Mouse (Mus musculus): ENCODE results near the gene Uckl1.
A peak's percentile ranks its signal among the peaks of the same experiment; 100 is the strongest.

The Uckl1 gene

GRCm38 (mm10) chr2:181589732-181590105, 5.0 kb upstream of the Uckl1 start:
- no peak for DNase-seq (ENCODE audit: low read depth, low spot score)

- DNase-seq (ENCODE audit: low read depth, low spot score): no peak
These were observed 4.5 kb upstream of the Uckl1 start for GRCm38 (mm10) chr2:181589011-181589731.

- no peak for DNase-seq (ENCODE audit: low read depth, low spot score)
These were observed 3.6 kb upstream of the Uckl1 start for GRCm38 (mm10) chr2:181588229-181588780.

- no peak for DNase-seq (ENCODE audit: low read depth, low spot score)
These were observed 3.1 kb upstream of the Uckl1 start for GRCm38 (mm10) chr2:181587796-181588195.

DNA sequence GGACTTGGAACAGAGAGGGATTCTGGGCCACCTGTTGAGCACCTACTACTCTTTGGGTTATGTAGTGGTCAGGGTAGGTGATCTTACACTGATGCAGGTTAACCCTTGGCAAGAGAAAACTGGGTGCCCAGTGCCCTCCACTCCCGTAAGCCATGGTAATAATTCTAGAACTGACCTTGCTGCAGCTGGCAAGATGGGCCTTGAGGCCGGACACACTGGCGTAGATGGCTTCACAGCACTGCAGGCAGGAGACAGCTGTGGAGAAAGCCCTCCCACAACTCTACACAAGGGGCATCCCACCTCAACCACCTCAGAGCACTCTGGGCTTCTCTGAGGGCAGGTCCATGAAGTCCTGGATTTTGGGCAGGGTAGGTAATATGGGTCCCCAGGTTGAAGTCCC, 1.4 kb upstream of the Uckl1 start:
- no peak for DNase-seq (ENCODE audit: low read depth, low spot score)

DNA sequence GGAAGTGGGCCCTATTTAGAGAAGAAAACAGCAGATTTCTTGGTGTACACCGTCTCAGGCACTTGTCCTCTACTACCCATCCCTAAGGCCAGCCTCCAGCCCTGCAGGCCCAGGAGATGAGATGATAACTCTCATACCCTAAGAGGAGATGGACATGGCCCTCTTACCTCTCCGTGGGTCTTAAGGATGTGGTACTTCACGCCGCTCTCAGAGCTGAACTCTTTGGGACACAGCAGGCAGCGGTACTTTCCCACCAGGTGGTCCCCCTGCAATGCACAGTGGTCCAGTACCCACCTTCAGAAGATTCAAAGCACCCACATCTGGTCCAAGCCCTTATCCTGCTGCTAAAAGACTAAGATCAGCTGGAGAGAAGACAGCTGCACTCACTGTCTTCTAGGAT, 814 bp upstream of the Uckl1 start:
- DNase-seq (ENCODE audit: low read depth, low spot score): no peak

- DNase-seq (ENCODE audit: low read depth, low spot score): no peak
These were observed 1.0 kb downstream of the Uckl1 start for GRCm38 (mm10) chr2:181583460-181584257.

- no peak for DNase-seq (ENCODE audit: low read depth, low spot score)
These were observed 1.8 kb downstream of the Uckl1 start for GRCm38 (mm10) chr2:181582939-181583338.

- DNase-seq (ENCODE audit: low read depth, low spot score): no peak
These were observed 2.3 kb downstream of the Uckl1 start for GRCm38 (mm10) chr2:181582358-181582757.

DNA sequence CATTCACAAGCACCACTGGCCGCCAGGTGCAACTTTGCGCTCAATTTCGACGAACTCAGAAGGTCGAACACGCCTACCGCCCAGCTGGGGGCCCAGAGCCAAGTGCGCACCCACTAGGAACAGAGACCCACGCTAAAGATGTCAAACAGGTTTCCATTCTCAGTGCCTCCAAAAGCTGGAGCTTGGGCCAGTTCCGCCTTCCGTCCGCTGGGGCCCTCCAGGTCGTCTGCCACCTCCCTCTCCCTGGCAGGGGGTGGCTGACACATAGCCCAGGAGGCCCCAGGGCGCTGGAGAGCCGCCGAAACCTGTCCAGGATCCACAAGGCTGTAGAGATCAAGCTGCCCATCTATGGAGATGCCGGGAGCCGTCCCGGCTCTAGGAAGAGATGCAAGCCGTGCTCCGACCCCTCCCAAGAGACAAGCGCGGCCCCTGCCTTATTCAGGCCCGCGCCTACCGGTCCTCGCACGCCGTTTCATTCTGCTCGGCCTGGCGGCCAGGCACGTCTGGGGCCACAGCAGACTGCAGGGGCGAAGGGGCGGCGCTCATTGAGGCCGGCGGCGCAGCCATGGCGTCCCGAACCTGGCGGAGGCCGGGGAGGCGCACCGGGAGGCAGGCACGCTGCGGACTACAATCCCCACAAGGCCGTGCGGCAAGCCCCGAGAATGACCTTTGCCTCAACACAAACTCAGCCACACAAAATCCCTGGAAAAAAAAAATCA, 3.1 kb downstream of the Uckl1 start:
- no peak for DNase-seq (ENCODE audit: low read depth, low spot score)

GRCm38 (mm10) chr2:181581016-181581401, 3.7 kb downstream of the Uckl1 start:
- peak; percentile 80 for DNase-seq (ENCODE audit: low read depth, low spot score)

DNA sequence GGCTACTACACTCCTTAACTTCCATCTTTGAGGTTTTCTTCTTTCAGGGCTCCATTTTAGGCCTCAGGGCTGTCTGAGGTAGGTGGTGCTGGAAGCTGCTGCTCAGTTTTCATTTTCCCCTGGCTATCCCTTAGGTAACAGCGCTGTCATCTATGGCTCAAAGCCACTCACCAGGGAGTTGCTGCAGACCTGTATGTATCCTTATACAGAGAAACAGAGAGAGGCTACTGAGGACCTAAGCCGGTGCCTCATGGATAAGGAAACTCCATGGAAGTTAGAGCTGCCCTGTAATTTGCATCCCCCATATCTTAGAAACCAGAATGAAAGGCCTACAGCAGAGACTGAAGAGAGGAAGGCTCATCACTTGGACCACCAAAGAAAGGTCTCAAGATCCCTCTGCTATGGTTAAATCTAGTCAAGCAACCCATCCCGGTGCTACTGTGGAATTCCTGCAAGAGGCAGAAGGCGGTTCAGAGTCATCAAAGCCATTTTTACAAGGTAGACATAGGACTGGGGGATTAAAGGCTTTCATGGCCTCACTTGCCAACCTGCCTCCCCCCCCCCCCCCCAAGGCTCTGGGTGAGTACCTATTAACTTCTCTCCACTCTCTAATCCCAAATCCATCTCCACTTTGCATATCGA, 4.4 kb downstream of the Uckl1 start:
- no peak for DNase-seq (ENCODE audit: low read depth, low spot score)

DNA sequence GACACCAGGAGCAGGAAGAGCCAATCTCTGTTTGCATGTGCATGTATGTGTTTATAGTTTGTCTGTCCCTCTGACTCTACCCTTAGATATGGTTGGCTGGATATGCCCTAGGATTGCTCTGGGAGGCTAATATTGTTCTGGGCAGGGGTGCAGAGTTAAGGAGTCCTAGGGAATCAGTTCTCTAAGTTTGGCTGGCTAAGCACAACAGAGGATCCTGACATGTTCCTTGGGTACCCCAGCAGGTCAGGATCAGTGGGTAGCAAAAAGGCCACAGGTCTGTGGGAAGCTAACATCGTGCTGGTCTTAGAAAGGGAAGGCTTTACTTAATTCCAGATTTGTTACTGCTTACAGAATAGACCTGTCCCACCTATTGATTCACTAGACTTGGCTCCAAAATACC, 5.0 kb downstream of the Uckl1 start:
- DNase-seq (ENCODE audit: low read depth, low spot score): no peak

DNA sequence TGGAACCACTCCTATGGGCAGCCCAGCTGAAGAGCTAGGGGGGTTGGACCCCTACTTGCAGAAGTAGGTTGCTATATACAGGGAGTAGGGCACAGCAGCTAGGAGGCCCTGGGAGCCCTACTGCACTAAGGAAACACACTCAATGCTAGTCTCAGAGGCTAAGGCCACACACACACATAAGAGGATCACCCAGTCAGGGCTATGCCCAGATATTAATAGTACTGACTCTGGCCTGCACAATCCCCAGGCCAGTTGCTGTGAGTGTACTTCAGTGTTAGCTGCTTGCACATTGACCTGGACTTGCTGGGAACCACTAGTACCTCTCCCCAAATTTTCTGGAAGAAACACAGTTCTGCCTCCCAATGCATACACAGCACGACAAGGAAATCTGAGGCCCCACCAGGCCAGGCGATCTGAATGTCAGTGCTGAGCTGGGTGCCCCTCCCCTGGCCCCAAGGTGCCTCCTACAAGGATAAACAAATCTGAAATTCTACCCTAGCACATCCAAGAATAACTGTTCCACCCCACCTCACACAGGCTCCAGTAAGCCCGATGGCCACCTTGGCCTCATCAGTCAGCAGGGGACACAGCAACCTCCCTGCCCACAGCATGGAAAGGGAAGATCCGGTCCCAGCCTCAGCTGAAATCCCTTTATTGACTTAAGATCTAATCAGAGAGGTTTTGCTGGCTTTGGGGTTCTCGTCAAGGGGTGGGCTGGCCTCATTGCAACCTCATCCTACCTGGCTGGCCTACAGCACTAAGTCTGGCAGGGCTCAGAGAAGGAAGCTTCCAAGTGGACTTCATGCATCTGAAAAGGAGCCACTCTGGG, 5.7 kb downstream of the Uckl1 start:
- DNase-seq (ENCODE audit: low read depth, low spot score): no peak

- no peak for DNase-seq (ENCODE audit: low read depth, low spot score)
These were observed 6.6 kb downstream of the Uckl1 start for GRCm38 (mm10) chr2:181577981-181578581.

GRCm38 (mm10) chr2:181577126-181577525, 7.6 kb downstream of the Uckl1 start:
- DNase-seq (ENCODE audit: low read depth, low spot score): no peak

DNA sequence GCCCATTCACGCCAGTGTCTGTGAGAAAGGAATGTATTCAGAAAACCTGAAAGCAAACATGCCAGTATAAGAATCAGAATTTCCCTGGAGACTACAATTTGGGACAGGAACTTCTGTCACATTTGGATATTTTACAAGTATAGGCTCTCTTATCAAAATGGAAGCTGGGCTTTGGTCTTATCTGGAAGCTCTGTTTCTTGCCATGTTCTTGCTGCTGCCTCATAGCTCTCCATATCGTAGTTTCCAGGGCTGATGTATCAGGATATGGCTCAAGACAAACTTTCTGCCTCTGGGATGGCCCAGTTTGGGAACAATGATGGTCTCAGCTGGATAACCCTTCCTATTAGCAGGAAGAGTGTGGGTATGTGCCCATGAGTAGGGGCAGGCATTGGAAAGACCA, 8.1 kb downstream of the Uckl1 start:
- no peak for DNase-seq (ENCODE audit: low read depth, low spot score)

DNA sequence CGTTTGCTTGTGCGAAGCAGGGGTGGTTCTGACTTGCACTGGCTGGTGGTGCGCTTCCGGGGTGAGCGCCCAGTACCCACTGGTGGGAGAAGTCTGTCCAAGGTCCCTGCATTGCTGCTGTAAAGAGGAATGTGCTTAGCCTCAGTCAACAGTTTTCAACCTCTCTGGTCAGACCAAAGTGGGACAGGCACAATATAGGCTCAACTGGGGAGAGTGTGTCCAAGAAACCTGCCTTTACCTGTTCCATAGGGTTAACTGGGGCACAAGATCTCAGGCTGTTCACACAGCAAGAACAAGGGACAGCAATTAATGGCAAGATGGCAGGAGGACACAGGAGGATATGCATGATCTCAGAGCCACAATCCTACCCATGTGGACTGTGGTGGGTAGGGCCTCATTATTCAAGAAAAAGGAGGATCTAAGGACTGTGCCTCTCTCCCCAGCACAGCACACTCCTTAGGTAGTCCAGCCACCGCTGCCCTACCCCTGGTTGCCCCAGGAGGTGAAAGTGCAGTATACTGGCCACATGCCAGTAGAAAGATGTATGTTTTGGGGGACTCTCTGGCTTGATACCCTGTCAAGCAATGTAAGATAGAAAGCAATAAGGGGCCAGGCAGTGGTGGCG, 9.7 kb downstream of the Uckl1 start:
- no peak for DNase-seq (ENCODE audit: low read depth, low spot score)

GRCm38 (mm10) chr2:181573961-181574360, 10.7 kb downstream of the Uckl1 start:
- DNase-seq (ENCODE audit: low read depth, low spot score): no peak
